Mouse (Mus musculus): ENCODE data around the gene Vps35l. TPM values are rescaled to one million over a fixed set of nuclear protein-coding genes. Genes with fewer than 3 reads are reported as not detected.

Vps35l gene
- polyA plus RNA-seq, 1 experiment = 52.4 TPM

DNA sequence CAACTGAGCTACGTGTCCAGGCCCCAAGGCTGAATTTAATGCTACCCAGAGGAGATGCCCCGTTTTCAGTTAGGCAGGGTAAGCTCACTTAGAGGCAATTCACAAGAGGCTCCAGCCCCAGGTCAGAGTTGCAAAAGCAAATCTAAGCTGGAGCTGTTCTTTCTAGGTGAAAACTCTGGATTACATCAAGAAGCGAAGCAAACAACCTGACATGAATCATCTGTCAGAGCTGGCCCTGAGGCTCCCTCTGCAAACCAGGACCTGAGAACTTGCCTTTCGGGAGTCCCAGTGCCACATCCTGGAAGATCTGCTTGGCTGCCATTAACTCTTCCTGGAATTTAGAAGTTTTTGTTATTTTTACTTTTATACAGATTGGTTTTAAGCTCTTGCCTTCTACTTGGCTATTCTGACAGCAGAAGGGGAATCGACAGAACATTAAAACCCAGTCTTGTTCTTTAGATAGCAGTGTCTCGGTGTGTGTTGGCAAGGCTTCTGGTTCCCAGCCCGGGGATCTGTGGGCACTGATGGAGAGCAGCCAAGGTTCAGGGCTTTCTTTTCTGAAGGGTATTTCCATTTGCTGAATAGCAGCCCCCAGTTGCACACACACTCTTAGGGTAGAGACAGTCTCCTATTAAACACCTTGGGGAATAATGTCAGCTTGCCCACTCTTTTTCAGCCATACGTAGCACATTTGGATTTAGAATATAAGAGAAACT, 101.2 kb downstream of the Vps35l start:
- H3K27me3 ChIP-seq (replicated peaks; ENCODE audit: control insufficient read depth, insufficient read depth, low read length) = no peaks in the 10 kb centered on the region
- no peak for DNase-seq
- peaks cover 5% of the 10 kb centered on the region for H3K36me3 ChIP-seq (ENCODE audit: control insufficient read depth, insufficient read depth, low read length)
- 70% methylated on average over 8 of the region's 8 CpGs for WGBS
- no peak overlapping the region for H3K4me3 ChIP-seq (ENCODE audit: insufficient read depth, low read depth, low read length)
- no peaks in the 10 kb centered on the region for H3K4me1 ChIP-seq (ENCODE audit: control insufficient read depth, insufficient read depth, low read length)
- H3K27ac ChIP-seq (ENCODE audit: insufficient read depth, low read depth, low read length) = no peak overlapping the region
- no peak for TF ChIP-seq POLR2A (IDR thresholded peaks at IDR 0.05; ENCODE audit: low read depth, low read length)
- no peak for TF ChIP-seq CTCF (conservative IDR thresholded peaks at IDR 0.05; ENCODE audit: insufficient read depth, insufficient read length, low read depth, low read length)

DNA sequence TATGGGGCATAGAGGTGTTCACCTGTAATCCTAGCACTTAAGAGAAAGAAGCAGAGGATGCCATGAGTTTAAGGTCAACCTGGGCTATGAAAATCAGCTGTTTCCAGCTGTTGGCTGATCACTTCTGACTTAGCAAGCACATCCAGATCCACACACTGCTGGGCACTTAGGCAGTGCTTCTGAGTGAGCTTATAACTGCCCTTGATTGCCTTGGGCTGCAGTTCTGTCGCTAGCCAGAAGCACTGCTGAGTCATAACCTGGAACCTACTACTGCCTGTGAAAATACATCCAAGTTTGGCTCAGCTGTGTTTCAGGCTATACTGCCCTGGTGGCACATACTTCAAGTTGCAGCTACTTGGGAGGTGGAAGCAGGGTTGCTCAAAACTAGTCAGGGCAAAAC, 101.8 kb downstream of the Vps35l start:
- WGBS = 31% methylated on average over 1 of the region's 1 CpGs
- peaks cover 5% of the 10 kb centered on the region for H3K36me3 ChIP-seq (ENCODE audit: control insufficient read depth, insufficient read depth, low read length)
- no peak overlapping the region for H3K4me3 ChIP-seq (ENCODE audit: insufficient read depth, low read depth, low read length)
- H3K27me3 ChIP-seq (replicated peaks; ENCODE audit: control insufficient read depth, insufficient read depth, low read length) = no peaks in the 10 kb centered on the region
- no peak overlapping the region for H3K27ac ChIP-seq (ENCODE audit: insufficient read depth, low read depth, low read length)
- H3K4me1 ChIP-seq (ENCODE audit: control insufficient read depth, insufficient read depth, low read length) = no peaks in the 10 kb centered on the region
- TF ChIP-seq CTCF (conservative IDR thresholded peaks at IDR 0.05; ENCODE audit: insufficient read depth, insufficient read length, low read depth, low read length) (no peak), POLR2A (IDR thresholded peaks at IDR 0.05; ENCODE audit: low read depth, low read length) (no peak)
- no peak for DNase-seq

DNA sequence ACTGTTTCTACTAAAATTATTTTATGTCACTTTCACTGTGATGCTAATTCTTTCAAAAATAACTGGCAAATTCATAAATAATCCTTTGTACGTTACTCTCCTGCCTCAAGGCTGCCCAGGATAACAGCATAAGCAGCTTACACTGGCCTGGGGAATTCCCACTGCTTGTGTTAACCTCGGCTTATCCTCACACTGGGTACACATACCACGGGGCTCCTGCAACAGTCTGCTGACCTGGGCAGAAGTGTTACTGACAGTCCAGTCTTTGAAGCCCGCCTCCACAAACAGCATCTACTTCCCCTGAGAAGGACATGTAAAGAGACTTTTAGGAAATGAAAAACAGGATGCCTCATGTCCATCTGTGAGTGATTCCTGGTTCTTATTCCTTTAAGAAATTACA, 102.9 kb downstream of the Vps35l start:
- 58% methylated on average over 4 of the region's 4 CpGs for WGBS
- H3K36me3 ChIP-seq (ENCODE audit: control insufficient read depth, insufficient read depth, low read length) = peaks cover 5% of the 10 kb centered on the region
- no peak for DNase-seq
- no peak overlapping the region for H3K4me3 ChIP-seq (ENCODE audit: insufficient read depth, low read depth, low read length)
- TF ChIP-seq POLR2A (IDR thresholded peaks at IDR 0.05; ENCODE audit: low read depth, low read length) = no peak
- TF ChIP-seq CTCF (conservative IDR thresholded peaks at IDR 0.05; ENCODE audit: insufficient read depth, insufficient read length, low read depth, low read length) = no peak
- no peaks in the 10 kb centered on the region for H3K4me1 ChIP-seq (ENCODE audit: control insufficient read depth, insufficient read depth, low read length)
- H3K27ac ChIP-seq (ENCODE audit: insufficient read depth, low read depth, low read length) = no peak overlapping the region
- H3K27me3 ChIP-seq (replicated peaks; ENCODE audit: control insufficient read depth, insufficient read depth, low read length) = no peaks in the 10 kb centered on the region

DNA sequence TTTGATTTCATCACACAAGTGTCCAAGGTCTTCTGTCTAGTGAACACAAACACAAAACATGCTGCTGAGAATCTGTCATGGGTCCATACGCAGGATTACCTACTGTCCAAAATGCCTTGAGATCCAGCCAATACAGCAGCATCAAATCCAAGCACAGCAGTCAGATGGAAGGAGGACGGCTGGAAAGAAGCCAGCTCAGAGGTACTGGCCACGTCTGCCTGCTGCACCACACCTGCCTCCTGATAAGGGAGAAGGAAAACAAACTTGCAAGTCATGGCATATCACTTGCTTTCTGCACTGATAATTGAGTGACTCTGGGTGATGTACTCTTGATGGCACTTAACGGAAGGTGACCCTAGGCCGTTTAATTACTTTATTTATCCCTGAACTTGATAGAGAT, 105.1 kb downstream of the Vps35l start:
- Histone ChIP-seq H3K36me3 (ENCODE audit: control insufficient read depth, insufficient read depth, low read length) (peaks cover 5% of the 10 kb centered on the region), H3K4me1 (ENCODE audit: control insufficient read depth, insufficient read depth, low read length) (peaks cover 8% of the 10 kb centered on the region; the same call in 1 of the 2 replicates), H3K27me3 (replicated peaks; ENCODE audit: control insufficient read depth, insufficient read depth, low read length) (no peaks in the 10 kb centered on the region), H3K4me3 (ENCODE audit: insufficient read depth, low read depth, low read length) (no peak overlapping the region), H3K27ac (ENCODE audit: insufficient read depth, low read depth, low read length) (no peak overlapping the region)
- no peak for DNase-seq
- TF ChIP-seq POLR2A (IDR thresholded peaks at IDR 0.05; ENCODE audit: low read depth, low read length) (no peak), CTCF (conservative IDR thresholded peaks at IDR 0.05; ENCODE audit: insufficient read depth, insufficient read length, low read depth, low read length) (no peak)
- WGBS = 76% methylated on average over 5 of the region's 5 CpGs

DNA sequence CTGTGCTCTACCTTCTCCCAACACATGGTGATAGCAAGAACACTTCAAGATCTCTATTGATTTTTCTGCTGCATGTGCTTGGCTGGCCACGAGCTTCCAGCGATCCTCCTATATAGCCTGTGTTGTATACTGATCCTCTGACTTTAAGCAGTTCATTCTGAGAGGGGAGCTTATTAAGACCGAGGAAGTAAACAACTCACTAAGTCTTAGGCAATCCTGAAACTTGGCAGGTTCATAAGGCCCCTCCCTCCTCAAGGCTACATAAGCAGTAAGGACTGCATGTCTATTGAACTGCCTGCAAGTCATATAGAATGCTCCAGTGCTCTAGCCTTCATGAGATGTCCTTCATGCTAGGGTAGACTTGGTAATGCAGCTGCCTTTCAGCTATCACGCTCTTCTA, 106.3 kb downstream of the Vps35l start:
- 82% methylated on average over 4 of the region's 4 CpGs for WGBS
- no peak for DNase-seq
- Histone ChIP-seq H3K27ac (ENCODE audit: insufficient read depth, low read depth, low read length) (no peak overlapping the region), H3K4me1 (ENCODE audit: control insufficient read depth, insufficient read depth, low read length) (peaks cover 8% of the 10 kb centered on the region; the same call in 1 of the 2 replicates), H3K4me3 (ENCODE audit: insufficient read depth, low read depth, low read length) (no peak overlapping the region), H3K27me3 (replicated peaks; ENCODE audit: control insufficient read depth, insufficient read depth, low read length) (no peaks in the 10 kb centered on the region), H3K36me3 (ENCODE audit: control insufficient read depth, insufficient read depth, low read length) (peaks cover 5% of the 10 kb centered on the region)
- TF ChIP-seq CTCF (conservative IDR thresholded peaks at IDR 0.05; ENCODE audit: insufficient read depth, insufficient read length, low read depth, low read length) (no peak), POLR2A (IDR thresholded peaks at IDR 0.05; ENCODE audit: low read depth, low read length) (no peak)

DNA sequence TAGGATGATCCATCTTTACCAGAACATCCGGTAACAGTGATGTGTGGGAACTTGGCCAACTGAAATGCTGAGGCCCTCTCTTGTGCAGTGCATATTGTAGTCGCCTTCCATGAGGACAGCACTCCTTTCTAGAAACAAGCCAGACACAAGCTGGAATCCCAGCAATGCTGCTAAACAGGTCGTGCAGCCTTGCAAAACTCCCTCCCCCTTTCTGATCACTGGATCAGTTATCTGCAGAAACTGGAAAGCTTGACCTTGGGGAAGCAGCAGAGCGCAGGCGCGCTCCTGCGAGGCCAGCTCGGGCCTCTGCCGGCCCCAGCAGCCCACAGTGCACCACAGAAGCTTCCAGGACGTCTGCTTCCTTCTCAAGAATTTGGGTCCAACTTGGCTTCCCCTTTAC, 108.8 kb downstream of the Vps35l start:
- Histone ChIP-seq H3K4me3 (ENCODE audit: insufficient read depth, low read depth, low read length) (no peak overlapping the region), H3K27me3 (replicated peaks; ENCODE audit: control insufficient read depth, insufficient read depth, low read length) (no peaks in the 10 kb centered on the region), H3K27ac (ENCODE audit: insufficient read depth, low read depth, low read length) (peak overlapping the region; percentile 94), H3K4me1 (ENCODE audit: control insufficient read depth, insufficient read depth, low read length) (peaks cover 8% of the 10 kb centered on the region; the same call in 1 of the 2 replicates), H3K36me3 (ENCODE audit: control insufficient read depth, insufficient read depth, low read length) (no peaks in the 10 kb centered on the region; the same call in 1 of the 2 replicates)
- WGBS = 64% methylated on average over 10 of the region's 10 CpGs
- DNase-seq = peak; percentile 85
- TF ChIP-seq CTCF (conservative IDR thresholded peaks at IDR 0.05; ENCODE audit: insufficient read depth, insufficient read length, low read depth, low read length) = no peak
- TF ChIP-seq POLR2A (IDR thresholded peaks at IDR 0.05; ENCODE audit: low read depth, low read length) = no peak

DNA sequence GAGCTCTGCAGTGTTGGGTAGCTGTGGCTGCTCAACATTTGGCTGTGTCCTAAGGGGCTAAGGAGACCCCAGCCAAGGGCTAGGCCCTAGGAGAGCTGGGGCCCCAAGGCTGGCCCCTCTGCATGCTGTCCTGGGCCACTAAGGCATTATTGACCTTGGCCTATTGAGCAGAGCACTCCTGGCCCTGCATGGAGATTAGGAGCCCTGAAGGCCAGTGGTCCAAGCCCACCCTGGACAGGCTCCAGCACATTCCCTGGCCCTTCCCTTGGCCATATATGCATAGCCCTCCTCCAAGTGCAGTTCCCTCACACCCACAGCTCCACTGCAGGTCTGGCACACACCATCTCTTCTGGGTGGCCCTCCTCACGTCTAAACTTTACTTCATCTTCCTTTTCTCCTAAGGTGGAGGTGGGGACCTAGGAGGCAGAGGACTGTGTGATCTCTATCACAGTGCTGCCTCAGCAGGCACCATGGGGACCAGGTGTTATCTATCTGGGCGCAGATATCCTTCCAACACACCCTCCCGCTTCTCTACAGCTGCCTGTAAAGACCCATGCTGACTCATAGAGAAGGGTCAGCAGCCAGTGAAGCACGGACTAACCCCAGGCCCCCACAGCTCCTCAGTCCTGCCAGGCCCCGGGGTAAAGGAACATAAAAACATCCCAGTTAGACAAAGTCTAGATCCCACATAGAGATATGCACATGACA, 109.7 kb downstream of the Vps35l start:
- TF ChIP-seq CTCF (conservative IDR thresholded peaks at IDR 0.05; ENCODE audit: insufficient read depth, insufficient read length, low read depth, low read length) = no peak
- no peak for TF ChIP-seq POLR2A (IDR thresholded peaks at IDR 0.05; ENCODE audit: low read depth, low read length)
- H3K27ac ChIP-seq (ENCODE audit: insufficient read depth, low read depth, low read length) = peak overlapping the region; percentile 94
- H3K36me3 ChIP-seq (ENCODE audit: control insufficient read depth, insufficient read depth, low read length) = no peaks in the 10 kb centered on the region; the same call in 1 of the 2 replicates
- no peak for DNase-seq
- H3K27me3 ChIP-seq (replicated peaks; ENCODE audit: control insufficient read depth, insufficient read depth, low read length) = no peaks in the 10 kb centered on the region
- 70% methylated on average over 5 of the region's 5 CpGs for WGBS
- no peak overlapping the region for H3K4me3 ChIP-seq (ENCODE audit: insufficient read depth, low read depth, low read length)
- peaks cover 8% of the 10 kb centered on the region; the same call in 1 of the 2 replicates for H3K4me1 ChIP-seq (ENCODE audit: control insufficient read depth, insufficient read depth, low read length)

All from kidney, adult 2 months (tissue).